Mouse (Mus musculus): ENCODE measurements around the gene Ess2.
A peak's percentile ranks its signal among the peaks of the same experiment; 100 is the strongest.
"Not testable (repeated sequence)": the region's sequence is repeated elsewhere in the genome, so short reads cannot be mapped to it uniquely, and the experiment has no call there.

Gene Ess2

DNA sequence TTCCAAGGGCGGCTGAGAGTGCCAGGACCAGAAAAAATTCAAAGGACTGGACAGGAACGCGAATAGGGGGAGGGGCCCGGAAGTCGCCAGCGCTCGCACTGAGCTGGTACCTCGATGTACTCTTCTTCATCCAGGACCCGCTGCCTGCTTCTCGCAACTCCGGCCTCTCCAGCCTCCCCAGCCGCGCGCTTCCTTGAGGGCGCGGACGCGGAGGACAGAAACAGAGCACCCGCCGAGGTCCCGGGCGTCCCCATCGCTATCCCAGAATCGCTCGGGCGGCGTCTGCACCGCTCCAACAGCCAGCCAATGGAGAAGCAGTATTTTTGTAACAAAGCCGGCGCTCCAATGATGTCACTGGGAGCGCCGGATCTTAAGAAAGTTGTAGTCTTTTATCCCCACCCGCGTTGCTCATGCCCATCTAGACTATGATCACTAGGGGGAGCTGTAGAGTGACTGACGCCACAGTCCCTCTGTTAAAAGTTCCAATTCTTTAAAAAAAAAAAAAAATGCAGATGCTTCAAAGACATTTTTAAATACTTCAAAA is at the start of gene Ess2:
Ess2 (minus strand) TSS at position 297 of the 544 bp plus-strand sequence.
- peak; percentile 96 for DNase-seq

DNA sequence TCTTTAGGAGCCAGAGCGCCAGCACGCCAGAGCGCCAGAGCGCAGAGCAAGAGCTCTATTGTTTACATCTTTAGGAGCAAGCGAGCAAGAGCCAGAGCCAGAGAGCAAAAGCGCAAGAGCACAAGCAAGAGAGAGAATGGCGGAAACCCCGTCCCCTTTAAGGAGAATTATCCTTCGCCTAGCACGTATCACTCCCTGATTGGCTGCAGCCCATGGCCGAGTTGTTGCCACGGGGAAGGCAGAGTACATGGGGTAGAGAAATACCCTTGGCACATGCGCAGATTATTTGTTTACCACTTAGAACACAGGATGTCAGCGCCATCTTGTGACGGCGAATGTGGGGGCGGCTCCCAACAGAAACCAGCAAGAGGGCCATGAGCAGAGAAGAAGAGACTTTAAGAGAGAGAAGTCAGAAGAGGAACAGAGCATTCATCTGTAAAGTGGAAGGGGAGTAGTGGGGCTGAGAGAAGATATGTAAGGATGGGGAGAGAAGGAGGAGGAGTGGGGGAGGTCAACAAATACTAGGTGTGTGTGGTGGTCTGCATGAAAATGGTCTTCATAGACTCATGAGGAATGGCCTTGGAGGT is 45.0 kb upstream of the Ess2 start:
- DNase-seq: not testable (repeated sequence)

DNA sequence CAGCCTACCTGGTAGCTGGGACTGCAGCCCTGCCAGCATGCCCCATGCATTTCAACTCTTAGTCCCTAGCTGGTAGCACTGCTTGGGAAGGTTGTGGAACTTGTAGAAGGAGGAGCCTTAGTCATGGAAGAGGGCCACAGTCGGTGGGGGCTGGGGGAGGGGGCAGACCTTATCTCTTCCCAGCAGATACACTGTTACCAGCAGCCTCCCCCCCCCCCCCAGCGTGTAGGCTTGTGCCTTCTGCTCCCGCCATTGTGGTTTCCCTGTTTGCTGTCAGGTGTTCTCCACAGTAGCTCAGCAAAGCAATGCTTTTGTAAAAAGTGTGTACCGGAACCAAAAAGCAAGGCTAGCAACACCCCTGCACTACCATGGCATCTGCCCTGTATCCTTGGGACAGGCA is 40.5 kb upstream of the Ess2 start:
- no peak for DNase-seq

DNA sequence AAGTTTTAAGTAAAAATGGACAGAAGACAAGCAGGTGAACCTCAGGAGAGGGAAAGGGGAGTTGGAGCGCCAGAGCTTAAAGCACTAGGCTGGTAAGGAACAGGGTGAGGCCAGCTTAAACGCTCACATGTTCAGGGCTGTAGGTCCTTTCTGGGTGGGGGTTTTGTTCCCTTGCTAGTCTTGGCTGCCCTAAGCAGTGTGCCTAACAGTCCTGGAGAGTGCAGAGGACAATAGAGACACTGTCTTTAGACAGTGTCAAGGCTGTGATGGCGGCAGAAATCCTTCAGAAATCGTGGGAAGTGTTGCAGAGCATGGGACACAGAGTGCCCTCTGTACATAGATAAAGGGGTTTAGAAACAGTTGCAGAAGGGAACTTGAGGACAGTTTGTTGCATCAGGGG is 38.9 kb upstream of the Ess2 start:
- no peak for DNase-seq

DNA sequence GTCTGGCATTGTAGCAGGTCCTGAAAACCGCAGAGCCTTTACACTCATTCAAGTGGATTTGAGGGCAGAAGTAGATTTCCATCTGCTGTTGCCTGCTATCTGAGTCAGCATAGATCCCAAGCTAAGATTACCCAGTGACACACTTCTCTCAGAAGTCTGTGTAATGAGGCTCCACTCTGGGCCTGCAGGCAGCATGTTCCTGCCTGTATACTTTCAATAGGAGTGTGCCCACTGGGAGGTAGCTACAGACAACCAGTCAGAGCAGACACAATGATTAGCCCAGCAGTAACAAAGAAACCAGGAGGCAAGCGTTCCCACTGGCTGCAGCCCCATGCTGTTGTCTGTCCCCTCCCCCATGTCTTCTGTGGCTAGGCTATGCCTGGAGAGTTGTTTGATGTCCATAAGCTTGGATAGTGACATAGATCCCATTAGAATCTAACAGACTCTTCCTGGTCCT is 38.3 kb upstream of the Ess2 start:
- DNase-seq: no peak

DNA sequence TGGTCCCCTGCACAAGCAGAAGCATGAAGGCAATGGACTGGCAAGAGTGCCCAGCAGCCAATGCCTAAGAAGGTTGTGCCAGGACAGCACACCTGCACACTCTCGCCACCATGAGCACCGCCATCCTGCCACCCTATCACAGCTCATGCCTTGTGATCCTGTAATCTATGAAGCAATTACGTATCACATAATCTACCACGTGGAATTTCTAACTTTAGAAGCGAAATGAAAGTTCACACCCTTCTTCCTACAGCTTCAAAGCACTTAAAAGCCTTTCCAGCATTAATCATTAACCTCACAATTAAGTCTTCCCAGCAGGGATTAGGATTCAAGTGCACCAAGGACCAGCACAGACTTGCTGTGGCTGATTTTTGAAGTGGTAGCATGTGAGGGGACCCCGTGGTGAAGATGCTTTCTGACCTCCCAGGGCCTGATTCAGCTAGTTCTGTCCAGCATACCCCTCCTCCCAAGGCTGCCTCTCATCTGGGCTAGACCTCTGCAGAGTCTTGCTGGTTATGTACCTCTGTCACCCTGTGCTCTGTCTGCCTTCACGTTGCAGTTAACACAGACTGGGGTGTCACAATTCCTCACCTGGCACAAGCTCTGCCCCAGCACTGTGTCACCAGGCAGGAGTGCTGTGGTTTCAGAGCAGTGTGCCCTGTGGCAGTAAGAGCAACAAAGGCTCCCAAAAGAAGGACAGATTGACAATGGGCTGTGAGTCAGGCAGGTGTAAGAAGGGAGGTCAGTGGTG is 34.1 kb upstream of the Ess2 start:
- peak; percentile 42 for DNase-seq

DNA sequence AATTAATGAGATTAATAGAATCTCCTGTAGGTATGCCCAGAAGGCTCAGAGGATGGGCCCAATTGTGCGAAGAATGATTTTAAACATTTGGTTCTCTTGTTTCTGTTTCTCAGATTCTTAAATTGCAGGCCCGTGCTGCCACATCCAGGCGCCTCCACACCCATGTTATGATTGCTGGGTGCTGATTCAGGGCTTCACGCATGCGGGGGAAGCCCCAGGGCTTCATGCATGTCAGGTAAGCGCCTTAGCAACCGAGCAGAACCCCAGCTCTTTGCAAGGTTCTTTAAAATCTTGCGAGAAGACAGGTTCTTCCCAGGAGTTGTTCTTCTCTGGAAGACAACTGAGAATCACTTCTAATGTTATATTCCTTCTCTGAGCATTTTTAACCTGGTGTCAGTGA is 32.3 kb upstream of the Ess2 start:
- no peak for DNase-seq

DNA sequence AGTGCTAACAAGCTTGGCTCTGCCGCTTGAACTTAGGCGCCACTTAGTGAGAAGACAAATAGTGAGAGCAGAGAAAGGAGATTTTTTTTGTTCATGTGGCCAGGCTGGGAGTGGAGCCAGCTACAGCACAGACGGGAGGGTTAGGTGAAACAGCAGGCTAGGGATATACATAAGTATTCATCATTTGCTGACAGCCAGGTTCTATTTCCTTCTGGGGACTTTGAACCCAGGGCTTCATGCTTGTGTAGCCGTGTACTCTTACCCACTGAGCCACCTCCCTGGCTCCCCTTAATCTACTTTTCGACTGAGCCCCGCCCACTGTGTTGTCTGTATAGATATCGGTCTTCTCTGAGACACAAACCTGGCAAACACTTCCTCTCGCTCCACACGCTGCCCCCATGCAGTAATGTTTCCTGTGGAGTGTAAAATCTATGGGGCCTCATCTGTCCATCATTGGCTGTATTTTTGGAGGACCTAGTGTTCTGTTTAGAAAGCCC is 28.2 kb upstream of the Ess2 start:
- no peak for DNase-seq

DNA sequence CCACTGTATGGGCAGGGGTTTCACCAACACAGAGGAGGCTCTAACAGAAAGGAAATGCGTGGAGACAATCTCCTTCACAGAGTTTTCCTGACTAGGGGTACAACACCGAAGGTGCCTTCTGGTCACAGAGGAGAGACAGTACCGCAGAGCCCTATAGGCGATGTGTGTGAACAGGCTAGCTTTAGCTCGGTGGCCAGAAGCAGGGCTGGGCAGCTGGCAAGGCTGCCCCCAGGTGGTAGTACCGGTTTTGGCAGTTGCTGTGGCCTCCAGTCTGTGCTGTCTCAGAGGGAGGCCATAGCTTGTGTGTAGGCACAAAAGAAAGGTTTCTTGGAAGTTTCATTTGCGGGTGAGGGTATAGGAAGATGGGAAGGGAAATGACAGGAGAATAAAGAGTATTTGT is 27.7 kb upstream of the Ess2 start:
- peak; percentile 80 for DNase-seq

DNA sequence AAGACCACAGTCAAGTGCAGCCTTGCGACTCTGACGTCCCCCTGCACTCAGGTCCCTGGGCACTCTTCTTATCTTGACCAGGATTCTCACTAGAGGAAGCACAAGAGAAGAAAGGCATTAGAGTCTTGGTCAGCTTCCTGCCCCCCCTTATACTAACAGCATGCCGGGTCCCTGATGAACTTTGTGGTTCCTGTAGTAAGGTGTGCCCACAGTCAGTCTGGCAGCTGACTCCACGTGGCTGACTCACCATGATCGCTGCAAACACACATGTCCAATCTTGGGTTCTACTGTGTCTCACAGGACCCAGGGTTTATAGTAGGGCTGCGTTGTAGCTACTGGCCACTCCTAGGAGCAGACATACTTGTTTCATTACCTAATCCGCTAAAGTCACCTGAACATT is 27.0 kb upstream of the Ess2 start:
- DNase-seq: no peak

DNA sequence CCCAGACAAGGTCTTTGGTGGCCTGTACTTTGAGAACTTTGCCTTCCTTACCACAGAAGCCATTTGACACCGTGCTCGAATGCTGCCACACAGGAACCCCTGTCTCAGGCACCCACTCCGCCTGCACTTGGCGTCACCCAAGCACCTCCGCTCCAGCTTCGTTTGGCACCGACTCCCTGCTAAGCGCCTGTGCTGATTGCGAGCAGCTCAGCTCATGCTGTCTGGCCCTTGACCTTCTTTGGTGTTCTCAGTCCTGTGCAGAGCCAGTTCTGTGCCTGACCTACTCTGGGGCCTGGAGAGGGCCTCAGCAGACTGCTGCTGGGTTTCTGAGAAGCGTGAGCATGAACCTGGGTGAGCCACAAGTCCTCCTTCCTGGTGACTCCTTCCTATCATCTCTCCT is 25.6 kb upstream of the Ess2 start:
- no peak for DNase-seq

DNA sequence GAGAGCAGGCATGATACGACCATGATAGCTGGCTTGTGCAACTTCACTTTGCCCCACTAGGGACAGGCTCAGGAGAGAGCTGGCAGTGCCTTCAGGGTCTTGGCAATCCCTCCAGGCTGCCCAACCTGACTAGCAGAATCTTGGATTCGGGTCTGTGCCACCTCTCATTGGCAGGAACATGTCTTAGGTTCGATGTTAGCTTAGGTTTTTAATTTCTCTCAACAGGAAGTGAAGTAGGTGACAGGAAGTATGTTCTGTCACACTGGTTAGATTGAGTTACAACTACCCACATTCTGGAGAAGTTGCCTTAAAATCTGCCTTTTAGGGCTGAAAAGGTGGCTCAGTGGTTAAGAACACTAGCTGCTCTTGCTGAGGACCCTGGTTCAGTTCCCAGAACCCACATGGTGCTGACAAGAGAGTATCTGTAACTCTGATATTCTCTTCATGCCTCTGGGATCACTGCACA is 23.3 kb upstream of the Ess2 start:
- DNase-seq: no peak

DNA sequence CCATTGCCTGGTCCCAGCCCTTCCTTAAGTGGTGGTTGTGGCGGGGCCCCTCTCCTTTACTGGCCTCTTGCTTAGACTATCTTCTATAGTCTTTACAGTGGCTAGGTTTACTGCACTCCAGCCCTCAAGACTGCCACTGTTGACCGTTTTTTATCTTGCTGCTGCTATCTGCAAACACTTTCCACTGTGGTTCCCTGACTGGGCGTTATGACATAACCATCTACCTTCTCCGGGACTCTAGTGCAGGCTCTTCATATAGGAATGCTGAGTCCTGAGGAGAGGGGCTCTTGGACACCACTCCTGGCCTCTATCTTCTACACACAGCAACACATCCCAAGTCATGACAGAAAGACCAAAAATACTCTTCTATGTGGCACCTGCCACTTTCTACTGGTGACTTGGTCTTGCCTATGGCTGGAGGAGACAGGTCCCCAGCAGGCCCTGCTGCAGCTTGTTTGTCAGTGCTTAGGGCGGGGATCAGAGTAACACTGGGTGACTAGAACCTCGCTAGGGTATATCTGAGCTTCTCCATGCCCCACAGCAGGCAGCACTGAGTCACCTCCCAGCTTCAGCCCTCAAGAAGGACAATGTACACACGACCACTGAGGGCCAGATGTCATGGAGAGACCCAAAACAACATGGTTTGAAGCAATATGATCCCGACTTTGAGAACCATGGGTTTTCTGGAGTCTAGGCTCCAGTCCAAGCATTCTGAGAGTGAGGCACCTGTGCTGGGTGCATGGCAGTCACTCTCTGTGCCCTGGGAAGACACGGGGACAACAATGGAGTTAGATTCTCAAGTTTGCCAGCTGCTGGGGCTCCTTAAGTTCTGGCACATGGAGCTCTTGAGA is 22.7 kb upstream of the Ess2 start:
- no peak for DNase-seq

DNA sequence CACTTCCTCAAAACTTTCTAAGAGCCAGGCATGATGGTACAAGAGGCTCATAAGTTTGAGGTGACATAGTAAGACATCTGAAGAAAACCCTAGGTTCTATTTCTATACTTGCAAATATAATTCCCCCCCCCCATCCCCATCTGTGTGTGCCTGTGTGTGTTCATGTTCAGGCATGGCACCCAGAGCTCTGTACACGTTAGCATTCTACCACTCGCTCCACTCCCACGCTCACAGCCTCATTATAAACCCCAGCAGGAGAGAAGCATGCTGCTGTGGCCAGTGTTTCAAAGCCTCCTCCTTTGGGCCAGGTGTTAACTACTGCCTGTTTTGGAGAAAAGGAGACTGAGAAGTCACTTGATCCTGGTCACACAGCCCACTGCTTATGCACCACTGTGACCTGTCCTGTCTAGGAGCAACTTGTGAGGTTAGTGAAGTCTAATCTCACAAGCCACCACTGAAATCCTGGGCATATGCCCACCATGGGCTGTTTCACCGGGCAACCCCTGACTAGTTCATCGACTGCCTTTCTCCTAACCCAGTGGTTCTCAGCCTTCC is 20.8 kb upstream of the Ess2 start:
- no peak for DNase-seq

DNA sequence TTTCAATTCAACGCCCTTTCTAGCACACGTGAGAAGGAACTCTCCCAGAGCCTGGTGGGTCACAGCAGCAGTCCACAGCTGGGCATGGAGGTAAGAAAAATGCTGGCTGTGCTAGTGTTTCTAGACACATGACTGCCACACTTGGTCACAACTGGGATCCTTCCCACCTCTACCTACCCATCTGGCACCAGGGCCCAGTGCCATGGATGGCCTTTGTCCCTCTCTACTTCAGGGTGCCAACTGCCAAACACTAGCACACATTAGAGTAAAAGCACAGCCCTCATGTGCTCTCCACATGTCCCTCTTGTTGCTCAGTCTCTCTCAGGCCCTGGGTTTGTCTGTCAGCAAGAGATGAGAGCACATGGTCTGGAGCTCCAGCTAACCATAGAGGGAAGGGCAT is 18.5 kb upstream of the Ess2 start:
- no peak for DNase-seq

DNA sequence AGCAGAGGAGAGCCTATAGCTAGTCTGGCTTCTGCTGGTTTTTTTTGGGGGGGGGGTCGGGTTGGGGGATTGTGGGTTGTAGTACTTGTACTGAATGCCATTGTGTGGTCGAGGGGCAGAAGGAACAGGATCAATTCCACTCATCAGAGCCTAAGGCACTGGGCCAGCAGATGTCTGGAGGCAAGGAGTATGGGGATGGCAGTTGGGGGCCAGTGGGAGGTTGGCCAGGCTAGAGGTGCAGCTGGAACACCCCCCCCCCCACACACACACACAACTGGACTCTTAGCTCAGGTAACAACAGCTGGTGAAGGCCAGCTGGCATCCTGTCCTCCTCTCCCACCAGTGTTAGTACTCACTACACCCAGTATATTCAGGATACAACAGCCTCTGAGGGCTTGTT is 18.1 kb upstream of the Ess2 start:
- DNase-seq: no peak

DNA sequence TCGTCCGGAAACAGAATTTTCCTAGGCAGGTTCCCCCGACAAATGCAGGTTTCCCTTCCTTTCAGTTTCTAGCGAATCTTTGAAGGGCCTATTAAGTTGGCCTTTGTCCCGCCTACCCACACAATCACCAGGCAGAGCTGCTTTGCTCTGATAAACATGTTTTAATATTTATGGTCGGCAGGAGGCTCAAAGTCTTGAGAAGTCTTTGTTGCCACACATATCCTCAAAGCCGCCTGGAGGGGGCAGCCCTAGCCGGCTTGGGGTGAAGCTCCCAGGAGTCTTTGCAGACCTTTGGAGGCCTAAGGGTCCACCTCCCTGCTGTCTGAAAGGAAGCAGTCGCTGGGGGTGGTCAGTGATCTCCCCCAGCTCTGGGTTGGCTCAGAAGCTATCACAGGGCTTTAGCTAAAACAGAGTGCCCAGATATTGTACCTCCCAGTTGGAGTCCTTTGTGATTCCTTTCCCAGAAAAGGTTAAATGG is 17.5 kb upstream of the Ess2 start:
- DNase-seq: peak; percentile 89

DNA sequence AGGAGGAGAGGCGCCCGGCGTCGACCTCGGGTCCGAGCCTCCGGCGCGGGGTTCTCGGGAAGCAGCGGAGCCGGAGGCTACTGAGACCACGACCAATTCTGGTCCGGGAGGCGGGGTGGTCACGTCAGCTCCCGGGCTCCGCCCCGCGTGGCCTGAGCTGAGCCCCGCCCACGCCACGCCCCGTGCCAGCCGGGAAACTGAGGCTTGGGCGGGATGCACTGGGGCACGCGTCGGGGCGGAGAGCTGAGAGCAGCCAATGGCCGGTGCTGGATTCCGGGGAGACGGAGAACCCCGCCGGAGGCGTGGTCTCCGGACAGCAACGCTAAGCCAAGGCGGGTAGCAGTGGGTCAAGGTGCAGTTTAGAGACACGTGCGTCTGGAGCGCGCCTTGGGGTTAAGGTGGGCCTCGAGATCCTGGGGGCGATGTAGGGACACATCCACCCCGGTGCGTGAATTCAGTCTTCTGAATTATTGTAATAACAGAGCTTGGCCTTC is 17.0 kb upstream of the Ess2 start, which contains the start of gene Slc25a1:
Slc25a1 (minus strand) TSS at position 133 of the 494 bp plus-strand sequence.
- peak; percentile 83 for DNase-seq

DNA sequence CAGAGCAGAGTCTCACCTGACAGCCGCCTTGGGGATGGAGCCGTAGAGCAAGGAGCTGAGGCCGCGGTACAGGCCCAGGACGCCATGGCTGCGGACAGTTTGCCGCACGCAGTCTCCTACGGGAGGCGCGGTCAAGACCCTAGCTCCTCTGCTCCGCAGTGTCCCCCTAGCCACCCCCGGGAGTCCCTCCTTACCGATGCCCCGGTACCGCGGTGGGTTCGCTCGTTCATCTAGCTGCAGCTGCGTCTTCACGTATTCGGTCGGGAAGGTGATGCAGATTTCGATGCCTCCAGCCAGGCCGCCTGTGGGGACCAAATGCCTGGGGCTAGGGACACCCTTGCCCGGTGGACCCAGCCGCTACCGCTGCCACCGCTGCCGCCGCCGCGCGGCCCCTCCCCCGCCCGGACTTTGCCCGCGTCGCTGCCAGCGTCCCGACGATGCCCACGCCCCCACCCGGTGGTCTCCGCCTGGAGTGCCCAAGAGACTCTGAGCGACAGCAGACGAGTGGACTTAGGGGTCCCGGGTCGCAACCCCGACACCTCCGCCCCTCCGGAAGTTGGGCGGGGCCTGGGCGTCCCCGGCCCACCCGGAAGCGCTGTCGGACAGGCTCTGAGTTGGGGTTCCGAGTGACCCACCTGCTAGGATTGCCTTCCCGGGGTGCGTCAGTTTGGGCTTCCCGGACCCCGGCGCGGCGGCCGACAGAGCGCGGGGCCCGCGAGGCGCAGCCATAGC is 16.4 kb upstream of the Ess2 start:
- DNase-seq: no peak

DNA sequence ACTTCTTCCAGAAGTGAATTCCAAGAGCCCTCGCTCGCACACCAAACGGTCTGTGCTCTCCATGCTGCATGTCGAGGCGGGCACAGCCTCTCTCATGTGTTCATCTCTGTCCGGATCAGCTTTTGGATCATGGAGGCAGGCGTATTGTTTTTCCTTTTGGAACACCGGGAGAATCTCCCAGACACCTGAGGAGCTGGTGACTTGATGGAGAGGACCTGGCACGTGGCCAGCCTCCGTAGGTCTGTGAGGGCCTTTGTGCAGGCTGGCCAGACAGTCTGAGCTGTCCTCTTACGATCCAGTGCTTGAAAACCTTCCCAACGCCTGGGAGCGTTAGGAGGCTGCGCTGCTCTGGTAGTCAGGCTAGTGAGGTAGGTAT is 11.0 kb upstream of the Ess2 start:
- no peak for DNase-seq

DNA sequence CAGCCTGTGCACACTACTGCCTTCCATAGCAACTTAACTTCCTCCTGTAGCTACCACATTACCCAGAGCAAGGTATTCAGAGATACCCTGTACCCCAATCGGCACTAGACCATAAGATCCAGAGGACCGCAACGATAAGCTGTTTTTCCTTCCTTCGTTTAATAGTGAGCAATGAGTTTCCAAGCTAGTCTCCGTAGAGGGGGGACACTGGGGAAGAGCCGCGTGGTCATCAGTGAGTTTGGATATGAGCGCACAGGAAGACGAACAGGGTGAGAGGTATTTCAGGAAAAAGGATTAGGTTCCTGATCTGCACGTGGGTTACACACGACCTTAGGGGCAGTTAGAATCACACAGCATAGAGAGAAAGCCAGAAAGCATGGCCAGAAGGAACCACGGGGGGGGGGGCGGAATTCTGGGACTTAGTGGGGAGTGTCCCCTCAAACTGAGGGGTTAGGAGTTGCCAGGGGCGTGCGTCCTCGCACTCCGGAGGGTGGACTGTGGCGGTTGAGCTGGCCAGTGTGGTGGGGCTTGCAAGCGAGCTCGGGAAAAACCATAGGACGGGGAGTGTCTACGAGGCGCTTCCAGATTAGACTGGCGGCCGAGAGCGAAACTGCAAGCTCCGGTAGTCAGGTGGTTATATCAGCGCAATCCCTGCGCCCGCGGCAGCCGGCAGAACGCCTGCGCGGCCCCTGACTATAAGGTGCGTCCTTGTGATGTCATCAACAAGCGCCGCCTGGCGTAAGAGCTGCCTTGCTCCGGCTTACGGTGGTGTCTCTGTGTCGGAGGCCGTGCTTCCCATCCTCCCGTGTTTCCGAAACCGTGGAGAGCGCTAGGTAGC is 10.4 kb upstream of the Ess2 start:
- DNase-seq: peak; percentile 96

Data from kidney, adult 9 months (tissue).